Mouse (Mus musculus) MEL (cell line): ENCODE measurements around the gene Gal3st2b. TPM values are rescaled to one million over a fixed set of nuclear protein-coding genes. Genes with fewer than 3 reads are reported as not detected.
"Not testable (repeated sequence)": the region's sequence is repeated elsewhere in the genome, so short reads cannot be mapped to it uniquely, and the experiment has no call there.

Source experiments
- DNase-seq: peaks from one replicate; pipeline ENCODE4 v3.0.0; 2011; ENCODE audit warnings: low read depth, low spot score
- H3K27ac ChIP-seq: 2 replicates; pipeline ENCODE4 v1.5.1; 2012; ENCODE audit warnings: low read depth, mild to moderate bottlenecking, control low read depth, low read length, moderate library complexity; ENCODE audit not compliant: control insufficient read depth
- H3K27me3 ChIP-seq, 2 experiments: fragments of 150-350 bp in 1 of 2; sonication (generic) in 1 of 2; 2 replicates each; pipeline ENCODE4 v1.6.1; 2012; ENCODE audit warnings: low read length in 2 of 2, mild to moderate bottlenecking in 2 of 2, improper control_type of control experiment in 1 of 2, moderate library complexity in 1 of 2; ENCODE audit not compliant: insufficient read depth in 2 of 2, control insufficient read depth in 1 of 2
- H3K36me3 ChIP-seq, 2 experiments: 2 replicates each; pipeline ENCODE4 v1.6.1; 2012 to 2014; ENCODE audit warnings: low read length in 2 of 2, improper control_type of control experiment in 1 of 2, inconsistent platforms in 1 of 2, mild to moderate bottlenecking in 1 of 2; ENCODE audit not compliant: insufficient read depth in 2 of 2, control insufficient read depth in 1 of 2
- H3K4me1 ChIP-seq, 2 experiments: fragments of 150-350 bp in 1 of 2; sonication (generic) in 1 of 2; 2 replicates each; pipeline ENCODE4 v1.6.1; 2012; ENCODE audit warnings: low read length in 2 of 2, improper control_type of control experiment in 1 of 2, mild to moderate bottlenecking in 1 of 2; ENCODE audit not compliant: insufficient read depth in 2 of 2, control insufficient read depth in 1 of 2
- H3K4me3 ChIP-seq, 2 experiments: fragments of 150-350 bp in 1 of 2; sonication (generic) in 1 of 2; 2 replicates each; pipeline ENCODE4 v1.5.1; 2012; ENCODE audit warnings: low read depth in 2 of 2, low read length in 2 of 2, mild to moderate bottlenecking in 2 of 2, moderate library complexity in 2 of 2, control low read depth in 1 of 2, improper control_type of control experiment in 1 of 2; ENCODE audit not compliant: control insufficient read depth in 1 of 2, insufficient read depth in 1 of 2
- H3K79me2 ChIP-seq: 2 replicates; pipeline ENCODE4 v1.6.1; 2012; ENCODE audit warnings: mild to moderate bottlenecking, low read length, moderate library complexity; ENCODE audit not compliant: control insufficient read depth, poor library complexity, insufficient read depth
- H3K9ac ChIP-seq: 2 replicates; pipeline ENCODE4 v1.6.1; 2012; ENCODE audit warnings: low read depth, mild to moderate bottlenecking, control low read depth, low read length, moderate library complexity; ENCODE audit not compliant: control insufficient read depth, poor library complexity, severe bottlenecking
- H3K9me3 ChIP-seq: fragments of 150-350 bp; sonication (generic); replicated peaks from 2 replicates; pipeline ENCODE4 v1.6.1; 2012; ENCODE audit warnings: mild to moderate bottlenecking, low read length, improper control_type of control experiment, moderate library complexity; ENCODE audit not compliant: insufficient read depth
- CHD1 ChIP-seq: IDR thresholded peaks from 2 replicates; pipeline ENCODE4 v1.6.1; 2012; ENCODE audit warnings: low read depth, mild to moderate bottlenecking, inconsistent platforms, low read length, improper control_type of control experiment
- CHD2 ChIP-seq: IDR thresholded peaks from 2 replicates; pipeline ENCODE4 v1.6.1; 2011; ENCODE audit warnings: low read length, improper control_type of control experiment
- CTCF ChIP-seq, 3 experiments: IDR thresholded peaks in 2 of 3; conservative IDR thresholded peaks in 1 of 3; 2 replicates each; pipeline ENCODE4 v1.5.1; 2011 to 2012; ENCODE audit warnings: low read length in 3 of 3, low read depth in 2 of 3, mild to moderate bottlenecking in 2 of 3, improper control_type of control experiment in 1 of 3, inconsistent platforms in 1 of 3, mixed read lengths in 1 of 3, moderate library complexity in 1 of 3; ENCODE audit not compliant: control insufficient read depth in 1 of 3, insufficient read depth in 1 of 3, poor library complexity in 1 of 3, severe bottlenecking in 1 of 3
- EP300 ChIP-seq, 2 experiments: IDR thresholded peaks; 2 replicates each; pipeline ENCODE4 v1.6.1; 2011; ENCODE audit warnings: improper control_type of control experiment in 2 of 2, low read length in 2 of 2, low read depth in 1 of 2, mild to moderate bottlenecking in 1 of 2
- ETS1 ChIP-seq: IDR thresholded peaks from 2 replicates; pipeline ENCODE4 v1.6.1; 2012; ENCODE audit warnings: low read depth, mild to moderate bottlenecking, inconsistent platforms, low read length, improper control_type of control experiment, moderate library complexity
- GATA1 ChIP-seq: IDR thresholded peaks from 2 replicates; pipeline ENCODE4 v1.6.1; 2011; ENCODE audit warnings: low read depth, low read length, improper control_type of control experiment
- HCFC1 ChIP-seq: IDR thresholded peaks from 2 replicates; pipeline ENCODE4 v1.6.1; 2012; ENCODE audit warnings: low read depth, mild to moderate bottlenecking, inconsistent platforms, low read length, improper control_type of control experiment, moderate library complexity
- MAX ChIP-seq: IDR thresholded peaks from 2 replicates; pipeline ENCODE4 v1.6.1; 2011; ENCODE audit warnings: low read length, improper control_type of control experiment
- MEF2A ChIP-seq: IDR thresholded peaks from 2 replicates; pipeline ENCODE4 v1.6.1; 2014; ENCODE audit warnings: low read depth, mild to moderate bottlenecking, inconsistent platforms, low read length, improper control_type of control experiment; ENCODE audit not compliant: poor library complexity, insufficient replicate concordance, severe bottlenecking; ENCODE audit errors: extremely low read depth
- MXI1 ChIP-seq: IDR thresholded peaks from 2 replicates; pipeline ENCODE4 v1.6.1; 2011; ENCODE audit warnings: mild to moderate bottlenecking, low read depth, low read length, improper control_type of control experiment
- NELFE ChIP-seq: IDR thresholded peaks from 2 replicates; pipeline ENCODE4 v1.6.1; 2011; ENCODE audit warnings: low read depth, low read length, improper control_type of control experiment
- NRF1 ChIP-seq: IDR thresholded peaks from 2 replicates; pipeline ENCODE4 v1.6.1; 2014; ENCODE audit warnings: low read depth, mild to moderate bottlenecking, inconsistent platforms, low read length, improper control_type of control experiment, moderate library complexity; ENCODE audit not compliant: poor library complexity, insufficient read depth, severe bottlenecking
- POLR2A ChIP-seq, 2 experiments: IDR thresholded peaks; 2 replicates each; pipeline ENCODE4 v1.6.1; 2011 to 2012; ENCODE audit warnings: low read length in 2 of 2, mild to moderate bottlenecking in 2 of 2, control low read depth in 1 of 2, improper control_type of control experiment in 1 of 2, low read depth in 1 of 2, moderate library complexity in 1 of 2; ENCODE audit not compliant: control insufficient read depth in 1 of 2, insufficient read depth in 1 of 2, poor library complexity in 1 of 2
- RCOR1 ChIP-seq: IDR thresholded peaks from 2 replicates; pipeline ENCODE4 v1.6.1; 2012; ENCODE audit warnings: low read depth, mild to moderate bottlenecking, inconsistent platforms, low read length, improper control_type of control experiment
- SMC3 ChIP-seq: IDR thresholded peaks from 2 replicates; pipeline ENCODE4 v1.6.1; 2011; ENCODE audit warnings: low read depth, low read length, improper control_type of control experiment
- TBP ChIP-seq: IDR thresholded peaks from 2 replicates; pipeline ENCODE4 v1.8.0; 2011; ENCODE audit warnings: low read depth, low read length, improper control_type of control experiment
- TCF12 ChIP-seq: IDR thresholded peaks from 2 replicates; pipeline ENCODE4 v1.6.1; 2014; ENCODE audit warnings: low read depth, mild to moderate bottlenecking, inconsistent platforms, low read length, improper control_type of control experiment, moderate library complexity
- UBTF ChIP-seq: IDR thresholded peaks from 2 replicates; pipeline ENCODE4 v1.6.1; 2012; ENCODE audit warnings: low read depth, mild to moderate bottlenecking, inconsistent platforms, low read length, improper control_type of control experiment, moderate library complexity, borderline replicate concordance; ENCODE audit not compliant: insufficient read depth
- USF1 ChIP-seq: IDR thresholded peaks from 2 replicates; pipeline ENCODE4 v1.6.1; 2014; ENCODE audit warnings: low read depth, mild to moderate bottlenecking, inconsistent platforms, low read length, improper control_type of control experiment, moderate library complexity
- USF2 ChIP-seq, 2 experiments: IDR thresholded peaks; 2 replicates each; pipeline ENCODE4 v1.6.1; 2011 to 2012; ENCODE audit warnings: improper control_type of control experiment in 2 of 2, low read length in 2 of 2, borderline replicate concordance in 1 of 2, inconsistent platforms in 1 of 2, low read depth in 1 of 2, mild to moderate bottlenecking in 1 of 2; ENCODE audit not compliant: insufficient read depth in 1 of 2
- ZMIZ1 ChIP-seq: IDR thresholded peaks from 2 replicates; pipeline ENCODE4 v1.6.1; 2012; ENCODE audit warnings: low read depth, mild to moderate bottlenecking, inconsistent platforms, low read length, improper control_type of control experiment, moderate library complexity
- ZNF384 ChIP-seq: IDR thresholded peaks from 2 replicates; pipeline ENCODE4 v1.6.1; 2012; ENCODE audit warnings: low read depth, mild to moderate bottlenecking, inconsistent platforms, low read length, improper control_type of control experiment
- polyA plus RNA-seq, 2 experiments: library from polyadenylated mRNA; stranded (reverse) in 1 of 2; unstranded in 1 of 2; fragments of >175 nt in 1 of 2; fragments of >200 nt in 1 of 2; gene quantifications; 2 replicates each; pipeline versions ENCODE4 v1.2.1 to v1.2.4; 2012; ENCODE audit warnings: low replicate concordance in 2 of 2, low read depth in 1 of 2; ENCODE audit not compliant: insufficient read length in 2 of 2, insufficient read depth in 1 of 2, missing spikeins in 1 of 2
- total RNA-seq: library from RNA; depleted of rRNA; stranded (reverse); fragments of 300-350 nt; gene quantifications from 2 replicates; pipeline ENCODE4 v1.2.3, GENCODE M21; 2012

The Gal3st2b gene
- total and polyA plus RNA-seq, 3 experiments, result 0.14 TPM; not detected in 2

GRCm38 (mm10) chr1:93986167-93986566 is 68.1 kb downstream of the Gal3st2b start:
- Histone ChIP-seq H3K4me3 (no peak overlapping the region), H3K79me2 (no peaks in the 10 kb centered on the region), H3K4me1 (peaks cover 13 to 27% of the 10 kb centered on the region in 2 experiments), H3K27ac (0 out of 2 replicates have a peak overlapping the region, but pooled peaks have one; percentile 1), H3K36me3 (peaks cover 0 to 15% of the 10 kb centered on the region in 2 experiments; a peak in 2 of 4 replicates), H3K9ac (no peak overlapping the region), H3K9me3 (no peaks in the 10 kb centered on the region), H3K27me3 (no peaks in the 10 kb centered on the region)
- no peak for TF ChIP-seq POLR2A (IDR thresholded peaks at IDR 0.05; ENCODE audit: control insufficient read depth in 1 of 2, insufficient read depth in 1 of 2, low read depth in 1 of 2, low read length in 2 of 2, poor library complexity in 1 of 2)
- peak; percentile 55; the same call in 1 of the 2 replicates for TF ChIP-seq RCOR1
- no peak for TF ChIP-seq CHD1
- TF ChIP-seq ZMIZ1, result no peak
- no peak for TF ChIP-seq USF2 (IDR thresholded peaks at IDR 0.05; ENCODE audit: borderline replicate concordance in 1 of 2, insufficient read depth in 1 of 2, low read depth in 1 of 2, low read length in 2 of 2)
- peak; percentile 90 for TF ChIP-seq GATA1
- no peak for TF ChIP-seq NELFE
- no peak for TF ChIP-seq HCFC1
- peak; percentile 84 to 85 for TF ChIP-seq EP300 (IDR thresholded peaks at IDR 0.05; ENCODE audit: low read depth in 1 of 2, low read length in 2 of 2)
- TF ChIP-seq CHD2, result no peak
- TF ChIP-seq TBP, result no peak
- TF ChIP-seq MAX, result no peak
- TF ChIP-seq ETS1, result peak; percentile 68
- no peak for TF ChIP-seq USF1
- peak; percentile 77 for TF ChIP-seq TCF12
- TF ChIP-seq UBTF, result no peak
- no peak for TF ChIP-seq MXI1
- TF ChIP-seq MEF2A, result no peak
- no peak for TF ChIP-seq SMC3
- TF ChIP-seq NRF1, result no peak
- peak; percentile 47 for DNase-seq

- Histone ChIP-seq H3K4me1 (peaks cover 15 to 34% of the 10 kb centered on the region in 2 experiments), H3K79me2 (no peaks in the 10 kb centered on the region), H3K27ac (no peak overlapping the region), H3K9me3 (no peaks in the 10 kb centered on the region), H3K36me3 (peaks cover 0 to 17% of the 10 kb centered on the region in 2 experiments; a peak in 2 of 4 replicates), H3K27me3 (no peaks in the 10 kb centered on the region), H3K9ac (no peak overlapping the region), H3K4me3 (no peak overlapping the region)
- TF ChIP-seq CTCF (IDR thresholded peaks at IDR 0.05 in 2 of 3, conservative IDR thresholded peaks at IDR 0.05 in 1 of 3; ENCODE audit: control insufficient read depth in 1 of 3, insufficient read depth in 1 of 3, low read depth in 2 of 3, low read length in 3 of 3, poor library complexity in 1 of 3, severe bottlenecking in 1 of 3), result peak in 1 of 3 experiments; percentile 2; a peak in 1 of 6 replicates
- TF ChIP-seq CHD1, result no peak
- TF ChIP-seq ZNF384, result peak; percentile 37; the same call in 1 of the 2 replicates
- DNase-seq, result no peak
Measured at GRCm38 (mm10) chr1:93988786-93989185, 70.7 kb downstream of the Gal3st2b start.

GRCm38 (mm10) chr1:93990209-93990608 is 72.1 kb downstream of the Gal3st2b start, which contains the start of gene Gal3st2c:
Gene Gal3st2c (plus strand): TSS chr1:93990509.
- H3K9me3 ChIP-seq, H3K79me2 ChIP-seq, H3K4me3 ChIP-seq, H3K9ac ChIP-seq, DNase-seq, H3K27me3 ChIP-seq, H3K27ac ChIP-seq: not testable (repeated sequence)
- peaks cover 15 to 36% of the 10 kb centered on the region in 2 experiments for H3K4me1 ChIP-seq
- H3K36me3 ChIP-seq, result peaks cover 0 to 17% of the 10 kb centered on the region in 2 experiments; a peak in 2 of 4 replicates
